Mouse (Mus musculus) heart, embryonic 13.5 days (tissue): ENCODE measurements around the gene Cxcr6. TPM values are rescaled to one million over a fixed set of nuclear protein-coding genes. Genes with fewer than 3 reads are reported as not detected.
A peak's percentile ranks its signal among the peaks of the same experiment; 100 is the strongest.

Experiments used
- ATAC-seq: fragments of 200-750 bp; cut with Nextera tagmentation; 2 replicates; pipeline ENCODE4 v1.8.0; 2017; ENCODE audit warnings: moderate TSS enrichment; ENCODE audit not compliant: insufficient number of reproducible peaks, low FRiP score, low TSS enrichment; ENCODE audit errors: extremely low read depth
- H3K27ac ChIP-seq: fragments of 300-500 bp; sonication (generic); replicated peaks from 2 replicates; pipeline ENCODE4 v1.5.1; 2015; ENCODE audit warnings: moderate library complexity, mild to moderate bottlenecking, inconsistent platforms
- H3K27me3 ChIP-seq: fragments of 300-500 bp; sonication (generic); replicated peaks from 2 replicates; pipeline ENCODE4 v1.6.1; 2015; ENCODE audit warnings: mild to moderate bottlenecking, inconsistent platforms
- H3K36me3 ChIP-seq: fragments of 300-500 bp; sonication (generic); 2 replicates; pipeline ENCODE4 v1.6.1; 2015; ENCODE audit warnings: mild to moderate bottlenecking, inconsistent platforms
- H3K4me1 ChIP-seq: fragments of 300-500 bp; sonication (generic); 2 replicates; pipeline ENCODE4 v1.6.1; 2015; ENCODE audit warnings: inconsistent platforms
- H3K4me2 ChIP-seq: fragments of 300-500 bp; sonication (generic); 2 replicates; pipeline ENCODE4 v1.6.1; 2015; ENCODE audit warnings: inconsistent platforms, mild to moderate bottlenecking, moderate library complexity
- H3K4me3 ChIP-seq: fragments of 300-500 bp; sonication (generic); 2 replicates; pipeline ENCODE4 v1.5.1; 2015; ENCODE audit warnings: moderate library complexity, mild to moderate bottlenecking, inconsistent platforms
- H3K9ac ChIP-seq: fragments of 300-500 bp; sonication (generic); 2 replicates; pipeline ENCODE4 v1.6.1; 2015; ENCODE audit warnings: inconsistent platforms, mild to moderate bottlenecking, moderate library complexity
- H3K9me3 ChIP-seq: fragments of 300-500 bp; sonication (generic); 2 replicates; pipeline ENCODE4 v1.6.1; 2016; ENCODE audit warnings: inconsistent platforms
- WGBS: fragments of 180-500 bp; shearing (Covaris S2); methylation state at CpG from one replicate; pipeline ENCODE4 v1.1.7; 2015; ENCODE audit warnings: mixed read lengths; 5-methylcytosine and 5-hydroxymethylcytosine counted together
- polyA plus RNA-seq: library from polyadenylated mRNA; unstranded; fragments of >200 nt; fragmentation: Nextera tagmentation; extraction: Ambion mirVana; gene quantifications from 2 replicates; pipeline ENCODE4 v1.2.1, GENCODE M21; 2015

Cxcr6 gene
- polyA plus RNA-seq, 1 experiment from 2014 or later, result 0.17 TPM

GRCm38 (mm10) chr9:123851713-123852448, 45.6 kb downstream of the Cxcr6 start, which contains the start of gene Fyco1:
Gene Fyco1 (minus strand): TSS chr9:123851899.
- Histone ChIP-seq H3K4me3 (peak within 1 kb of the TSS; percentile 83), H3K36me3 (no peaks in the 10 kb centered on the region), H3K4me1 (peaks cover 23% of the 10 kb centered on the region), H3K9me3 (no peaks in the 10 kb centered on the region), H3K27ac (peak within 1 kb of the TSS; percentile 95), H3K4me2 (peak within 1 kb of the TSS; percentile 85), H3K9ac (peak within 1 kb of the TSS; percentile 92), H3K27me3 (no peaks in the 10 kb centered on the region)
- ATAC-seq, result peak; percentile 93
- under 1% methylated on average over 47 of the region's 47 CpGs for WGBS

GRCm38 (mm10) chr9:123852449-123853390, 46.4 kb downstream of the Cxcr6 start:
- no peak for ATAC-seq
- Histone ChIP-seq H3K4me3 (peak overlapping the region; percentile 48), H3K27ac (0 out of 2 replicates have a peak overlapping the region, but pooled peaks have one; percentile 40), H3K4me1 (peaks cover 23% of the 10 kb centered on the region), H3K27me3 (no peaks in the 10 kb centered on the region), H3K4me2 (peak overlapping the region; percentile 73), H3K9ac (peak overlapping the region; percentile 74), H3K36me3 (no peaks in the 10 kb centered on the region), H3K9me3 (no peaks in the 10 kb centered on the region)
- 56% methylated on average over 5 of the region's 5 CpGs for WGBS

- no peak overlapping the region for H3K27ac ChIP-seq
- WGBS, result 79% methylated on average over 2 of the region's 2 CpGs
- no peak for ATAC-seq
- H3K4me3 ChIP-seq, result no peak overlapping the region
- H3K9ac ChIP-seq, result no peak overlapping the region
- no peak overlapping the region for H3K4me2 ChIP-seq
- no peaks in the 10 kb centered on the region for H3K9me3 ChIP-seq
- peaks cover 4% of the 10 kb centered on the region for H3K4me1 ChIP-seq
- no peaks in the 10 kb centered on the region for H3K36me3 ChIP-seq
- H3K27me3 ChIP-seq, result no peaks in the 10 kb centered on the region
Observed at GRCm38 (mm10) chr9:123856836-123857235, 50.6 kb downstream of the Cxcr6 start.

Other genes starting within 250 kb of the Cxcr6 start
- gene Slc6a20b, start 173.9 kb upstream of the Cxcr6 start, polyA plus RNA-seq, result 0.03 and 0.11 TPM in 2 replicates
- 0.10 and 0.15 TPM in 2 replicates for gene Ccr9, start 128.0 kb upstream of the Cxcr6 start, polyA plus RNA-seq
- gene Slc6a20a, start 127.6 kb upstream of the Cxcr6 start, polyA plus RNA-seq, result 0.10 TPM in 1 of 2 replicates, not detected in the other
- gene Lztfl1, start 88.8 kb upstream of the Cxcr6 start, polyA plus RNA-seq, result 29.3 and 29.7 TPM in 2 replicates
- gene Fyco1, start 45.4 kb downstream of the Cxcr6 start, polyA plus RNA-seq, result 23.9 and 27.0 TPM in 2 replicates
- gene Xcr1, start 55.6 kb downstream of the Cxcr6 start, polyA plus RNA-seq, result not detected in 2 replicates
- gene Ccr1, start 162.2 kb downstream of the Cxcr6 start, polyA plus RNA-seq, result 1.2 and 1.4 TPM in 2 replicates
- gene Ccr1l1, start 171.9 kb downstream of the Cxcr6 start, polyA plus RNA-seq, result not detected in 2 replicates
- gene Ccr3, start 215.5 kb downstream of the Cxcr6 start, polyA plus RNA-seq, result 0.04 and 0.09 TPM in 2 replicates